Mouse (Mus musculus) stomach, embryonic 14.5 days (tissue): ENCODE results near the gene Hdgfl3. TPM values are rescaled to one million over a fixed set of nuclear protein-coding genes. Genes with fewer than 3 reads are reported as not detected.

Source experiments
- ATAC-seq: fragments of 200-750 bp; cut with Nextera tagmentation; 2 replicates; pipeline ENCODE4 v1.8.0; 2017; ENCODE audit warnings: low read depth, moderate TSS enrichment; ENCODE audit not compliant: insufficient number of reproducible peaks, insufficient read depth, low FRiP score
- H3K27ac ChIP-seq: fragments of 300-500 bp; sonication (generic); 2 replicates; pipeline ENCODE4 v1.5.1; 2014; ENCODE audit warnings: mild to moderate bottlenecking, low read length, moderate library complexity, mixed read lengths
- H3K27me3 ChIP-seq: fragments of 300-500 bp; sonication (generic); 2 replicates; pipeline ENCODE4 v1.6.1; 2014; ENCODE audit warnings: low read length, control low read depth, mixed read lengths; ENCODE audit not compliant: control insufficient read depth, insufficient read depth
- H3K36me3 ChIP-seq: fragments of 300-500 bp; sonication (generic); 2 replicates; pipeline ENCODE4 v1.6.1; 2014; ENCODE audit warnings: mild to moderate bottlenecking, control low read depth, low read length, moderate library complexity, mixed read lengths; ENCODE audit not compliant: control insufficient read depth, insufficient read depth
- H3K4me1 ChIP-seq: fragments of 300-500 bp; sonication (generic); 2 replicates; pipeline ENCODE4 v1.6.1; 2014; ENCODE audit warnings: low read length, control low read depth, mixed read lengths; ENCODE audit not compliant: control insufficient read depth, insufficient read depth
- H3K4me2 ChIP-seq: fragments of 300-500 bp; sonication (generic); replicated peaks from 2 replicates; pipeline ENCODE4 v1.6.1; 2014; ENCODE audit warnings: low read depth, low read length, control low read depth
- H3K4me3 ChIP-seq: fragments of 300-500 bp; sonication (generic); 2 replicates; pipeline ENCODE4 v1.5.1; 2014; ENCODE audit warnings: low read depth, low read length, control low read depth
- H3K9ac ChIP-seq: fragments of 300-500 bp; sonication (generic); replicated peaks from 2 replicates; pipeline ENCODE4 v1.6.1; 2014; ENCODE audit warnings: low read depth, mild to moderate bottlenecking, control low read depth, low read length, moderate library complexity, mixed read lengths
- H3K9me3 ChIP-seq: fragments of 300-500 bp; sonication (generic); 2 replicates; pipeline ENCODE4 v1.6.1; 2016; ENCODE audit warnings: low read depth, low read length, control low read depth; ENCODE audit not compliant: control insufficient read depth
- WGBS: fragments of 180-500 bp; shearing (Covaris S2); extraction: QIAGEN DNeasy Blood & Tissue Kit; methylation state at CpG from one replicate; pipeline ENCODE4 v1.1.7; 2014; 5-methylcytosine and 5-hydroxymethylcytosine counted together
- polyA plus RNA-seq: library from polyadenylated mRNA; unstranded; fragments of >200 nt; fragmentation: Nextera tagmentation; extraction: Ambion mirVana; gene quantifications from 2 replicates; pipeline ENCODE4 v1.2.1, GENCODE M21; 2014

Gene Hdgfl3
- polyA plus RNA-seq: 20.2 and 20.5 TPM in 2 replicates

DNA sequence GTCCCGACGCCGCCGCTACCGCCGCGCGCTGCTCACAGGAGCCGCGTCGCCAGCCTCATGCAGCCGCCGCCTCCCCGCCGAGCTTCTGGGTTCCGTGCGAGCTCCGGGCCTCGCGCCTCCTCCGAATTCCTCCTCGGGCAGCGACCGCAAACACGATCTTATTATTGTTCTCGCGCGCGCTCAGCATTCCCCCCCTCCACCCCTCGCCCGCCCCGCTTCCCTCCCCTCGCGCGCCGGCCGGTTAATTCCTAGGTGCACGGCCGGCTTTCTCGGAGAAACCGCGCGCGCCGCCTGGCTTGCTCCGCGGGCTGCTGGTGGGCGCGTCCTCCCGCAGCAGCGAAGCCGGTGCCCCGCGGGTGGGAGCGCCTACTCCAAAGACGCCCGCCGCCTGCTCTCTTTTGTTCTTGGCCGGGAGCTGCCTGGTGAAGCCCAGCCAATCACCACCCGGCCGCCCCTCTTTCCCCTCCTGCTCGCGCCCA is at the start of gene Hdgfl3:
TSS of gene Hdgfl3 (minus strand) at position 207 of the 479 bp plus-strand sequence.
- Histone ChIP-seq H3K27me3 (no peaks in the 10 kb centered on the region), H3K9ac (peak within 1 kb of the TSS; percentile 63), H3K4me3 (peak within 1 kb of the TSS; percentile 63), H3K27ac (peak within 1 kb of the TSS; percentile 86), H3K4me2 (peak within 1 kb of the TSS; percentile 77), H3K9me3 (no peaks in the 10 kb centered on the region), H3K36me3 (no peaks in the 10 kb centered on the region), H3K4me1 (peaks cover 8% of the 10 kb centered on the region; the same call in 1 of the 2 replicates)
- ATAC-seq: peak; percentile 90
- whole genome bisulfite sequencing: under 1% methylated on average over 42 of the region's 63 CpGs

DNA sequence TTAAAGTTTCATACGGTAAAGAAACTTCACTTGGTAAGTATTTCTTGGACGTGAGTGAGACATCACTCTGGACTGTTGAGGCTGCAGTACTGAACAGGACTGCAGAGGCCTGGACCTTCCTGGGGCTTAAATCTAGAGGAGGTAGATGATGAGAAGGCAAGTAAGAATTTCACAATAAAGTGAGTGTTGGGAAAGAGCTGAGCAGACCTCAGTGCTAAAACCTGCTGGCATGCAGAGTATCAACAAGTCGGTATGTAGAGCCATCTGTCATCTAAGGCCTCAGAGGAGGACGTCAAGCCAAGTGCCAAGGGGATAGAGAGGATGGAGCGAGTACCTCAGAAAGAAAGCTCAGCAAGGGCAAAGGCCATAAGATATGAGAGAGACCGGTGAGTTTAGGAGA is 49.4 kb upstream of the Hdgfl3 start:
- Histone ChIP-seq H3K27me3 (no peaks in the 10 kb centered on the region), H3K27ac (no peak overlapping the region), H3K9me3 (no peaks in the 10 kb centered on the region), H3K4me2 (no peak overlapping the region), H3K4me3 (no peak overlapping the region), H3K4me1 (no peaks in the 10 kb centered on the region), H3K36me3 (no peaks in the 10 kb centered on the region), H3K9ac (no peak overlapping the region)
- no peak for ATAC-seq
- 56% methylated on average over 6 of the region's 6 CpGs for WGBS

DNA sequence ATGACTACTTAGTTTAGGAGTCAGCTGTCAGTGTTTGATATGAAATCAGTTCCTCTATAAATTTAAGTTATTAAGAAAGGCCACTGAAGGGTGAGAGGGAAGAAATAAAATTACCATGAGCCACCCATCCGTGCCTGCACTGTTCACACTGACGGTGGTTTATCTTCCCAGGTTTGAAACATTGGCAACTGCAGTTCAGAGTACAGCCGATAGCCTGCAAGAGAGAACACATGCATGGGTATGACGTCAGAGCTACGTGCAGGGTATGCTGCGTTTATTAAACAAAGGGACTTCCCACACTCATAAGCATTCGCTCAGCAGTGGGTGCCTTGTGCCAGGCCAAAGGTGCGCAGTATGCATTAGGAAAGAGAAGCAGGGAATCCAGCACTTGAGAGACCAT is 44.0 kb upstream of the Hdgfl3 start:
- Histone ChIP-seq H3K27ac (no peak overlapping the region), H3K9me3 (no peaks in the 10 kb centered on the region), H3K9ac (no peak overlapping the region), H3K27me3 (no peaks in the 10 kb centered on the region), H3K4me3 (no peak overlapping the region), H3K4me1 (no peaks in the 10 kb centered on the region), H3K4me2 (no peak overlapping the region), H3K36me3 (no peaks in the 10 kb centered on the region)
- no peak for ATAC-seq
- 52% methylated on average over 8 of the region's 8 CpGs for WGBS

DNA sequence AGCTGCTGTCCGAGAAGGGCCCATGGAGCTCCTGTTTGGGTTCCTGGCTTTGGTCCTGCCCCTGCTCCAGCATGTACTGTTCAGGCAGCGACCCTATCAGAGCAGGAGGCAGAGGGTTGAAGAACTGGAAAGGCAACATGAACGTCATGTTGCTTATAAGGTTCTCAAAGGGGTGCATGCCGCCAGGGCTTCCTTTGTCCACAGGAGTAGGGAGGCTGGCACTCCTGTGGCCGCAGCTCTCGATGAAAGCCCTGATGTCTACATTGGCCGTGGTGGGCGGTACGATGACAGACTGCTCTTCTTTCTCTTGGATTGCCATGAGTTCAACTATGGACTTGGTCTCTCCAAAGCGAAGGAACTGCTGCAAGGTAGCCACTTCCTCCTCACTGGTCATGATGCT is 40.3 kb upstream of the Hdgfl3 start:
- no peaks in the 10 kb centered on the region for H3K27me3 ChIP-seq
- ATAC-seq: no peak
- H3K4me1 ChIP-seq: no peaks in the 10 kb centered on the region
- 85% methylated on average over 10 of the region's 10 CpGs for WGBS
- no peak overlapping the region for H3K27ac ChIP-seq
- no peaks in the 10 kb centered on the region for H3K9me3 ChIP-seq
- no peak overlapping the region for H3K9ac ChIP-seq
- no peaks in the 10 kb centered on the region for H3K36me3 ChIP-seq
- H3K4me3 ChIP-seq: no peak overlapping the region
- H3K4me2 ChIP-seq: no peak overlapping the region

DNA sequence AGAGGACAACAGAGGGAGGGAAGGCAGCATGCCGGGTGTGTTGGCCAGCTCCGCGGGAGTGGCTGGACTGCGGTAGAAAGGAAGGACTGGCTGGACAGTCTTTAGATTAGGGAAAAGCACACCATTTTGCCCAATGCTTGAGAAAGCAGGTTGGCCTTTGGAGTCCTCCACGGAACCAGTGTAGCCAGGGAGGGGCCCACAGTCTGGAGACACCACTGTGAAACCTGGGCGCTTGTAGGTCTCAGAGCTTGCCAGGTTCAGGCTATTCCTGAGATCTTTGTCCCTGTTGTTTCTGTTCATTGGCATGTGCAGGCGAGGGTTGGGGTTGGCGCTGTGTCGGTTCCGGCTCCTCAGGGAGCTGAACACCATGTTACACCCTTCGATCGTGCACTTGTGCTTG is 39.7 kb upstream of the Hdgfl3 start:
- Histone ChIP-seq H3K27ac (no peak overlapping the region), H3K9me3 (no peaks in the 10 kb centered on the region), H3K4me2 (no peak overlapping the region), H3K4me1 (no peaks in the 10 kb centered on the region), H3K27me3 (no peaks in the 10 kb centered on the region), H3K4me3 (no peak overlapping the region), H3K9ac (no peak overlapping the region), H3K36me3 (no peaks in the 10 kb centered on the region)
- WGBS: 90% methylated on average over 12 of the region's 12 CpGs
- ATAC-seq: no peak

DNA sequence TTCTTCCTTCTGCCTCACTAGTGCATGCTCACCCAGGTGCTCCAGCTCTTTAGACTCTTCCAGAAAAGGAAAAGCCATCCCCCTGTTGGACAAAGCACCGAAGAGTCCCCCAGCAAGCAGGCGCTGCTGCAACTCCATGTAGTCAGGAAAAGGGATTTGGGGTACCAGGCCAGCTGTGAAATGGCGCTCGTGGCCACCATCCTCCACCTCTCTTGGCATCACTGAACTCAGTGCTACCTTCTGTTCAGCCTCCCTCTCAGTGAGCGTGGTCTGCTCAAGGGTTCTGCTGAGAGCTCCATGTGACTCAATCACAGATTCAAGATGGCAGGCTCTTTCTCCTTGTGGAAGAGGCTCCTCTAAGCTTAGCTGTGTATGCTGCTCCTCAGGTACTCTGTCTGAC is 39.1 kb upstream of the Hdgfl3 start:
- no peaks in the 10 kb centered on the region for H3K27me3 ChIP-seq
- no peak overlapping the region for H3K4me3 ChIP-seq
- H3K36me3 ChIP-seq: no peaks in the 10 kb centered on the region
- 95% methylated on average over 5 of the region's 5 CpGs for WGBS
- H3K9me3 ChIP-seq: no peaks in the 10 kb centered on the region
- H3K27ac ChIP-seq: no peak overlapping the region
- no peak overlapping the region for H3K4me2 ChIP-seq
- no peak overlapping the region for H3K9ac ChIP-seq
- ATAC-seq: no peak
- no peaks in the 10 kb centered on the region for H3K4me1 ChIP-seq

DNA sequence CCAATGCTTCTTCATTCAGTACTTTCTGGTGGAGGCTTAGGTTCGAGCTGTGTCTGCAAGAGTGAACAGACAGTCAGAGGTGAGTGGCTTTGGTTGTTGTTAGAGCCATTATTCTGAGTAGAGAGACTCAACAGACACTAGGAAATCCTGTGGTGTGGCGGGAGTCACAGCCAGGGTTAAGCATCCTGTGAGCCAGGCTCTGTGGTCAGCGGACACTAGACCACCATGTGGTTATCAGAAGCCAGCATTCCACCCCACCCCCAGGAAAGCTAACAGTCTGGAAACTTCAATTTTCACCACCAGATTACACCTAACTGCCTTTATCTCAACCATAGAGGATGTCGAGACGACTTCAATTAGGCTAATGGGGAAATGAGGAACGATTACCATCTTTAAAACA is 34.7 kb upstream of the Hdgfl3 start:
- no peak overlapping the region for H3K27ac ChIP-seq
- H3K9ac ChIP-seq: no peak overlapping the region
- WGBS: 78% methylated on average over 6 of the region's 6 CpGs
- H3K4me2 ChIP-seq: no peak overlapping the region
- ATAC-seq: no peak
- no peaks in the 10 kb centered on the region for H3K36me3 ChIP-seq
- no peaks in the 10 kb centered on the region for H3K27me3 ChIP-seq
- H3K4me1 ChIP-seq: no peaks in the 10 kb centered on the region
- no peak overlapping the region for H3K4me3 ChIP-seq
- H3K9me3 ChIP-seq: no peaks in the 10 kb centered on the region

DNA sequence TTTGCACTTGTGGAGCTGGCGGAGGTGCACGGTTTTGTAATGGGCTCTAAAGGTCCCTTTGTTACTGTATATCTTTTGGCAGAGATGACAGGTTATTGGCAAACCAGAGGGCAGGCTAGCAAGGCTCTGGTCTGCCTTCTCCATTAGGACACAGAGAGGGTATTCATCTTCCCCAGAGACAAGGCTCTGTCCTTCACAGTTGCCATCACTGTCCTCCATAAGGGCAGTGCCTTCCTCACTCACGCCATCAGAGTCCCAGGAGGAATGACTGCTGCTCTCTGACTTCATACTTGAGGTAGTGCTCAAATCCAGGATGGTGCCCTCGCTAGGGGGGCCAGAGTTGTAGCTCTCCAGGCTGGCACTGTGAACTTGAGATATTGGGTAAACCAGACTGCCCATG is 34.2 kb upstream of the Hdgfl3 start:
- WGBS: 85% methylated on average over 4 of the region's 4 CpGs

DNA sequence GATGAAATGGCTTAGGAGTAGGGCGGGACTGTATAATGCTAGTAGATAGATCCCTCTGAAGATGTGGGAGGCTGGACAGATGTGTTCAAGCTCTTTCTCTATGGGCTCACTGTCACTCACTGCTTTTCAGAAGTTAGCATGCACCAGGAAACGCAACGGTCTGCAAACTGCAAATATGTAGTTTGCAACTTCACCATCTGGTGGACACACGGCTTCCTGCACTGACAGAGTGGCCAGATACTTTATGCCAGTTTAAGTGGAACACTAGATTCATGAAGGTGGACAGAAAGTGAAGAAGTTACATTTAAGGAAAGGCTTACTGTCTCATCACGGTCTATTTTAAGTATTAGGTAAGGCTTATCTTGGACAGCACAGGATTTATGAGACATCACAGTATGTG is 31.9 kb upstream of the Hdgfl3 start:
- no peaks in the 10 kb centered on the region for H3K36me3 ChIP-seq
- H3K9ac ChIP-seq: no peak overlapping the region
- WGBS: 80% methylated on average over 5 of the region's 5 CpGs
- no peak overlapping the region for H3K27ac ChIP-seq
- no peak overlapping the region for H3K4me3 ChIP-seq
- H3K4me1 ChIP-seq: no peaks in the 10 kb centered on the region
- H3K27me3 ChIP-seq: no peaks in the 10 kb centered on the region
- H3K9me3 ChIP-seq: no peaks in the 10 kb centered on the region
- H3K4me2 ChIP-seq: no peak overlapping the region
- no peak for ATAC-seq

More for the DNA sequence above, 34.2 kb upstream of the Hdgfl3 start:
- Histone ChIP-seq H3K36me3 (no peaks in the 10 kb centered on the region), H3K4me3 (no peak overlapping the region), H3K27me3 (no peaks in the 10 kb centered on the region), H3K4me2 (no peak overlapping the region), H3K4me1 (no peaks in the 10 kb centered on the region), H3K9ac (no peak overlapping the region), H3K27ac (no peak overlapping the region), H3K9me3 (no peaks in the 10 kb centered on the region)
- ATAC-seq: no peak
